In the genomic region with DNA sequence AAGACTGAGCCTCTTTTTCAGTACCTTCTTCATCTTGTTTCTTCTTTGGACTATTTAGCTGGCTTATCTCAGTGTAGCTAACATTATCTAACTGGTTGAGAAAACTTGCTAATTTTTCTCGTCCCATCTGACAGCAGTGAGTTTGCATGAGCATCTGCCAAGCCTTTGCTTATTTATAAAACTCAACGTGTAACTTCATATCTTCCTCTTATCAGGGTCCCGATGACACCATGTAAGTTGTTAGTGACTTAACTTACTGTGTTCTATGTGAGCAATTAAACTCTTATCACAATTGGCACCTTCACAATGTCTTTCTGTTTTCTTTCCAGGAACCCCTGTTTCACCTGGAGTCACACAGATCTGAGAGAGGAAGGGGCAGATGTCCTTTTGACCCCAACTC, we compare ENCODE assay signal across 19 mouse cellular contexts.
DNase-seq lines count a peak whose midpoint lies in the region; ATAC-seq and TF ChIP-seq lines count a peak whose summit lies in the region.
"Had no signal": no experiment of that assay in that cellular context is flagged by ENCODE, and none has a peak within 500 bp of the region (broad histone marks: within the 10 kb centered on the region; RNA-seq: fewer than 3 reads in every experiment).

No protein-coding gene starts in this region.

- no peak overlapping the region for H3K4me2 ChIP-seq in liver, embryonic 11.5 days

- peaks cover 0 to 4% of the 10 kb centered on the region in 2 experiments; a peak in 2 of 4 replicates for H3K4me1 ChIP-seq in MEL (ENCODE audit: control insufficient read depth in 1 of 2, insufficient read depth in 2 of 2, low read length in 2 of 2)
- H3K4me1 ChIP-seq in liver, embryonic 11.5 days (replicated peaks; ENCODE audit: control insufficient read depth, insufficient read depth, low read length): no peaks in the 10 kb centered on the region

- TF ChIP-seq POLR2A in MEL (IDR thresholded peaks at IDR 0.05; ENCODE audit: control insufficient read depth in 1 of 2, insufficient read depth in 1 of 2, low read depth in 1 of 2, low read length in 2 of 2, poor library complexity in 1 of 2): no peak

- WGBS in liver, embryonic 11.5 days: 37% methylated on average over 3 of the region's 3 CpGs

- H3K9ac ChIP-seq in MEL (ENCODE audit: control insufficient read depth, low read depth, low read length, poor library complexity, severe bottlenecking): no peak overlapping the region
- no peak overlapping the region for H3K9ac ChIP-seq in liver, embryonic 11.5 days (ENCODE audit: low read depth, low read length)

- peak; percentile 16 for DNase-seq in MEL (ENCODE audit: low read depth, low spot score)
- DNase-seq in liver, embryonic 11.5 days (ENCODE audit: low spot score): no peak
- DNase-seq: adrenal gland, adult 2 months; adrenal gland, adult 8-10 months; adrenal gland, postnatal 10 days; adrenal gland, postnatal 14 days; adrenal gland, postnatal 25 days; adrenal gland, postnatal 36 days; B cell, adult 2 months; cerebellum, adult 11 months; cerebellum, adult 11-12 months; cerebellum, adult 18-20 months; cerebellum, adult 2 months; cerebellum, adult 8-10 months had no signal

- H3K4me3 ChIP-seq in MEL (ENCODE audit: control insufficient read depth in 1 of 2, insufficient read depth in 1 of 2, low read depth in 2 of 2, low read length in 2 of 2): no peak overlapping the region
- no peak overlapping the region for H3K4me3 ChIP-seq in liver, embryonic 11.5 days (ENCODE audit: low read depth, low read length)

- H3K9me3 ChIP-seq in MEL (replicated peaks; ENCODE audit: insufficient read depth, low read length): no peaks in the 10 kb centered on the region
- no peaks in the 10 kb centered on the region for H3K9me3 ChIP-seq in liver, embryonic 11.5 days (ENCODE audit: control insufficient read depth, low read length)
- H3K9me3 ChIP-seq: G1E had no signal

- H3K27ac ChIP-seq in MEL (ENCODE audit: control insufficient read depth, low read depth, low read length): peak overlapping the region; percentile 1; the same call in 1 of the 2 replicates
- no peak overlapping the region for H3K27ac ChIP-seq in liver, embryonic 11.5 days (ENCODE audit: low read depth, low read length)

- H3K27me3 ChIP-seq in MEL (ENCODE audit: control insufficient read depth in 1 of 2, insufficient read depth in 2 of 2, low read length in 2 of 2): no peaks in the 10 kb centered on the region
- no peaks in the 10 kb centered on the region for H3K27me3 ChIP-seq in liver, embryonic 11.5 days (replicated peaks; ENCODE audit: control insufficient read depth, insufficient read depth, low read length)
- H3K27me3 ChIP-seq: CH12.LX, Patski had no signal

- ATAC-seq in liver, embryonic 11.5 days (replicated peaks; ENCODE audit: low FRiP score): no peak
- ATAC-seq: activated CD4-positive, CD25-positive, alpha-beta regulatory T cell, adult 4 months; CD4-positive, CD25-positive, alpha-beta regulatory T cell, adult 4 months; Patski had no signal

- TF ChIP-seq RAD21 in MEL (IDR thresholded peaks at IDR 0.05; ENCODE audit: low read depth, low read length): no peak

- H3K36me3 ChIP-seq in MEL (ENCODE audit: control insufficient read depth in 1 of 2, insufficient read depth in 2 of 2, low read length in 2 of 2): peaks cover 0 to 2% of the 10 kb centered on the region in 2 experiments; a peak in 1 of 4 replicates
- no peaks in the 10 kb centered on the region for H3K36me3 ChIP-seq in liver, embryonic 11.5 days (ENCODE audit: control insufficient read depth, insufficient read depth, low read length)
- H3K36me3 ChIP-seq: G1E had no signal

- H3K79me2 ChIP-seq in MEL (ENCODE audit: control insufficient read depth, insufficient read depth, low read length, poor library complexity): no peaks in the 10 kb centered on the region

- peak in 1 of 2 experiments; percentile 53; a peak in 2 of 4 replicates for TF ChIP-seq EP300 in MEL (IDR thresholded peaks at IDR 0.05; ENCODE audit: low read depth in 1 of 2, low read length in 2 of 2)

- TF ChIP-seq CTCF in MEL (IDR thresholded peaks at IDR 0.05 in 2 of 3, conservative IDR thresholded peaks at IDR 0.05 in 1 of 3; ENCODE audit: control insufficient read depth in 1 of 3, insufficient read depth in 1 of 3, low read depth in 2 of 3, low read length in 3 of 3, poor library complexity in 1 of 3, severe bottlenecking in 1 of 3): no peak

TF ChIP-seq in MEL, 35 proteins besides CTCF, POLR2A, EP300 and RAD21:
- TF ChIP-seq TBP (IDR thresholded peaks at IDR 0.05; ENCODE audit: low read depth, low read length) (no peak), MYB (IDR thresholded peaks at IDR 0.05; ENCODE audit: low read depth, low read length) (no peak), CHD2 (IDR thresholded peaks at IDR 0.05; ENCODE audit: low read length) (no peak), ZNF384 (IDR thresholded peaks at IDR 0.05; ENCODE audit: low read depth, low read length) (no peak), UBTF (IDR thresholded peaks at IDR 0.05; ENCODE audit: borderline replicate concordance, insufficient read depth, low read depth, low read length) (no peak), SIN3A (IDR thresholded peaks at IDR 0.05; ENCODE audit: low read length) (0 out of 2 replicates have a peak, but pooled peaks have one; percentile 38), KAT2A (conservative IDR thresholded peaks at IDR 0.05; ENCODE audit: low read depth, low read length) (no peak), RCOR1 (IDR thresholded peaks at IDR 0.05; ENCODE audit: low read depth, low read length) (no peak), GABPA (IDR thresholded peaks at IDR 0.05; ENCODE audit: low read depth, low read length) (no peak), POLR2AphosphoS2 (IDR thresholded peaks at IDR 0.05; ENCODE audit: low read length) (no peak), ZC3H11A (IDR thresholded peaks at IDR 0.05; ENCODE audit: low read depth, low read length) (no peak), MYC (IDR thresholded peaks at IDR 0.05; ENCODE audit: low read depth, low read length) (no peak), GATA1 (IDR thresholded peaks at IDR 0.05; ENCODE audit: low read depth, low read length) (peak; percentile 44), MAFK (IDR thresholded peaks at IDR 0.05; ENCODE audit: borderline replicate concordance, low read depth, low read length) (no peak), MAZ (IDR thresholded peaks at IDR 0.05; ENCODE audit: low read depth, low read length) (no peak), TAL1 (IDR thresholded peaks at IDR 0.05; ENCODE audit: low read length) (no peak), CHD1 (IDR thresholded peaks at IDR 0.05; ENCODE audit: low read depth, low read length) (no peak), NRF1 (IDR thresholded peaks at IDR 0.05; ENCODE audit: insufficient read depth, low read depth, low read length, poor library complexity, severe bottlenecking) (no peak), MAX (IDR thresholded peaks at IDR 0.05; ENCODE audit: low read length) (no peak), NELFE (IDR thresholded peaks at IDR 0.05; ENCODE audit: low read depth, low read length) (no peak), MXI1 (IDR thresholded peaks at IDR 0.05; ENCODE audit: low read depth, low read length) (no peak), HCFC1 (IDR thresholded peaks at IDR 0.05; ENCODE audit: low read depth, low read length) (no peak), TCF12 (IDR thresholded peaks at IDR 0.05; ENCODE audit: low read depth, low read length) (peak; percentile 58), USF1 (IDR thresholded peaks at IDR 0.05; ENCODE audit: low read depth, low read length) (no peak), SMC3 (IDR thresholded peaks at IDR 0.05; ENCODE audit: low read depth, low read length) (no peak), POLR2AphosphoS5 (IDR thresholded peaks at IDR 0.05; ENCODE audit: borderline replicate concordance, low read depth, low read length) (no peak), ETS1 (IDR thresholded peaks at IDR 0.05; ENCODE audit: low read depth, low read length) (peak; percentile 81), ZMIZ1 (IDR thresholded peaks at IDR 0.05; ENCODE audit: low read depth, low read length) (no peak), ZKSCAN1 (IDR thresholded peaks at IDR 0.05; ENCODE audit: low read depth, low read length) (no peak), MEF2A (IDR thresholded peaks at IDR 0.05; ENCODE audit: extremely low read depth, insufficient replicate concordance, low read depth, low read length, poor library complexity, severe bottlenecking) (0 out of 2 replicates have a peak, but pooled peaks have one; percentile 9), ELF1 (IDR thresholded peaks at IDR 0.05; ENCODE audit: low read depth, low read length) (no peak), BHLHE40 (IDR thresholded peaks at IDR 0.05; ENCODE audit: borderline replicate concordance, low read depth, low read length) (no peak), E2F4 (IDR thresholded peaks at IDR 0.05; ENCODE audit: borderline replicate concordance, low read depth, low read length) (no peak), USF2 (IDR thresholded peaks at IDR 0.05; ENCODE audit: borderline replicate concordance in 1 of 2, insufficient read depth in 1 of 2, low read depth in 1 of 2, low read length in 2 of 2) (no peak), JUND (IDR thresholded peaks at IDR 0.05; ENCODE audit: low read depth, low read length) (no peak)
